16 mouse cellular contexts compared by ENCODE assay signal in genomic region chr11:94475722-94476121, GRCm38 (mm10). TPM values are rescaled to one million over a fixed set of nuclear protein-coding genes. Genes with fewer than 3 reads are reported as not detected.
DNase-seq lines count a peak whose midpoint lies in the region; ATAC-seq and TF ChIP-seq lines count a peak whose summit lies in the region.
"Had no signal": no experiment of that assay in that cellular context is flagged by ENCODE, and none has a peak within 500 bp of the region (broad histone marks: within the 10 kb centered on the region; RNA-seq: fewer than 3 reads in every experiment).

No protein-coding gene starts in this region.

- peak overlapping the region; percentile 41; the same call in 1 of the 2 replicates for H3K9ac ChIP-seq in forebrain, embryonic 13.5 days
- no peak overlapping the region for H3K9ac ChIP-seq in forebrain, embryonic 12.5 days
- H3K9ac ChIP-seq in kidney, embryonic 15.5 days: no peak overlapping the region
- no peak overlapping the region for H3K9ac ChIP-seq in CH12.LX (ENCODE audit: insufficient read depth, low read depth)
- peak overlapping the region; percentile 28 for H3K9ac ChIP-seq in hindbrain, embryonic 16.5 days (ENCODE audit: low read depth, low read length)
- H3K9ac ChIP-seq: liver, embryonic 15.5 days had no signal

- TF ChIP-seq EP300 in CH12.LX (IDR thresholded peaks at IDR 0.05; ENCODE audit: low read length): no peak

- ATAC-seq in forebrain, embryonic 13.5 days: no peak
- ATAC-seq in forebrain, embryonic 12.5 days (ENCODE audit: low FRiP score): no peak
- ATAC-seq in kidney, embryonic 15.5 days (replicated peaks; ENCODE audit: low FRiP score): no peak
- ATAC-seq in hindbrain, embryonic 16.5 days: no peak

- peaks cover 51% of the 10 kb centered on the region for H3K27me3 ChIP-seq in forebrain, embryonic 13.5 days
- peaks cover 62% of the 10 kb centered on the region for H3K27me3 ChIP-seq in forebrain, embryonic 12.5 days
- H3K27me3 ChIP-seq in kidney, embryonic 15.5 days: peaks cover 61% of the 10 kb centered on the region
- peaks cover 92% of the 10 kb centered on the region for H3K27me3 ChIP-seq in CH12.LX (replicated peaks)
- H3K27me3 ChIP-seq in hindbrain, embryonic 16.5 days (replicated peaks; ENCODE audit: control insufficient read depth, insufficient read depth, low read length): no peaks in the 10 kb centered on the region

- H3K4me2 ChIP-seq in forebrain, embryonic 13.5 days: peak overlapping the region; percentile 25; the same call in 1 of the 2 replicates
- H3K4me2 ChIP-seq in forebrain, embryonic 12.5 days: no peak overlapping the region
- H3K4me2 ChIP-seq in kidney, embryonic 15.5 days: no peak overlapping the region
- 0 out of 2 replicates have a peak overlapping the region, but pooled peaks have one; percentile 6 for H3K4me2 ChIP-seq in CH12.LX (ENCODE audit: insufficient read depth, low read depth, poor library complexity, severe bottlenecking)
- 0 out of 2 replicates have a peak overlapping the region, but pooled peaks have one; percentile 6 for H3K4me2 ChIP-seq in hindbrain, embryonic 16.5 days (ENCODE audit: low read length)
- H3K4me2 ChIP-seq: liver, embryonic 15.5 days had no signal

- no peaks in the 10 kb centered on the region for H3K9me3 ChIP-seq in forebrain, embryonic 13.5 days (replicated peaks)
- no peaks in the 10 kb centered on the region for H3K9me3 ChIP-seq in forebrain, embryonic 12.5 days
- H3K9me3 ChIP-seq in kidney, embryonic 15.5 days (replicated peaks): no peaks in the 10 kb centered on the region
- H3K9me3 ChIP-seq in CH12.LX (replicated peaks; ENCODE audit: low read length): no peaks in the 10 kb centered on the region
- no peaks in the 10 kb centered on the region for H3K9me3 ChIP-seq in hindbrain, embryonic 16.5 days (ENCODE audit: control insufficient read depth, low read length)
- H3K9me3 ChIP-seq: G1E; liver, embryonic 15.5 days had no signal

- peak; percentile 34 for DNase-seq in kidney, postnatal 10 days
- no peak for DNase-seq in CH12.LX (ENCODE audit: extremely low read depth)
- no peak for DNase-seq in frontal cortex, postnatal 36 days (ENCODE audit: low spot score in 2 of 2)
- DNase-seq: adrenal gland, postnatal 25 days; gastrocnemius, adult 2 months; heart, postnatal 36 days; kidney, adult 2 months; lung, postnatal 36 days had no signal

- H3K36me3 ChIP-seq in forebrain, embryonic 13.5 days (ENCODE audit: poor library complexity, severe bottlenecking): no peaks in the 10 kb centered on the region
- H3K36me3 ChIP-seq in forebrain, embryonic 12.5 days (replicated peaks): no peaks in the 10 kb centered on the region
- no peaks in the 10 kb centered on the region for H3K36me3 ChIP-seq in kidney, embryonic 15.5 days
- no peaks in the 10 kb centered on the region for H3K36me3 ChIP-seq in CH12.LX (replicated peaks in 1 of 2; ENCODE audit: control insufficient read depth in 1 of 2, insufficient read depth in 1 of 2, low read length in 1 of 2)
- no peaks in the 10 kb centered on the region for H3K36me3 ChIP-seq in hindbrain, embryonic 16.5 days (ENCODE audit: control insufficient read depth, insufficient read depth, low read length)
- H3K36me3 ChIP-seq: G1E; liver, embryonic 15.5 days had no signal

- in situ Hi-C loops in CH12.LX (cut with MboI; ENCODE audit: low pct_ligation_motif_present, low pct_unique_long_range_greater_than_20kb, low sequenced_read_pairs): no loop called here

- no peak for TF ChIP-seq POLR2A in CH12.LX (IDR thresholded peaks at IDR 0.05; ENCODE audit: low read depth, low read length)

- TF ChIP-seq CTCF in CH12.LX (conservative IDR thresholded peaks at IDR 0.05 in 1 of 2, IDR thresholded peaks at IDR 0.05 in 1 of 2; ENCODE audit: low read depth in 2 of 2, low read length in 2 of 2): no peak

- no peak overlapping the region for H3K4me3 ChIP-seq in forebrain, embryonic 13.5 days
- H3K4me3 ChIP-seq in forebrain, embryonic 12.5 days (replicated peaks): no peak overlapping the region
- H3K4me3 ChIP-seq in kidney, embryonic 15.5 days (replicated peaks): no peak overlapping the region
- no peak overlapping the region for H3K4me3 ChIP-seq in CH12.LX (replicated peaks in 1 of 3; ENCODE audit: low read depth in 2 of 3, low read length in 2 of 3, poor library complexity in 1 of 3)
- no peak overlapping the region for H3K4me3 ChIP-seq in hindbrain, embryonic 16.5 days (ENCODE audit: low read length)
- H3K4me3 ChIP-seq: erythroblast, embryonic 14.5 days; gastrocnemius, adult 2 months; liver, embryonic 15.5 days had no signal

- H3K4me1 ChIP-seq in forebrain, embryonic 13.5 days: peaks cover 50% of the 10 kb centered on the region
- H3K4me1 ChIP-seq in forebrain, embryonic 12.5 days: peaks cover 50% of the 10 kb centered on the region
- H3K4me1 ChIP-seq in kidney, embryonic 15.5 days: peaks cover 52% of the 10 kb centered on the region
- peaks cover 14 to 49% of the 10 kb centered on the region in 2 experiments for H3K4me1 ChIP-seq in CH12.LX (ENCODE audit: control insufficient read depth in 1 of 2, insufficient read depth in 2 of 2)
- H3K4me1 ChIP-seq in hindbrain, embryonic 16.5 days (ENCODE audit: control insufficient read depth, insufficient read depth, low read depth, low read length): peaks cover 25% of the 10 kb centered on the region

- H3K79me2 ChIP-seq in CH12.LX (replicated peaks; ENCODE audit: control insufficient read depth, extremely low read depth, insufficient read depth, poor library complexity, severe bottlenecking): no peaks in the 10 kb centered on the region

- WGBS in forebrain, embryonic 13.5 days: 14% methylated on average over 11 of the region's 11 CpGs
- 17% methylated on average over 11 of the region's 11 CpGs for WGBS in forebrain, embryonic 12.5 days
- 14% methylated on average over 11 of the region's 11 CpGs for WGBS in kidney, embryonic 15.5 days
- WGBS in hindbrain, embryonic 16.5 days: 11% methylated on average over 11 of the region's 11 CpGs

- no peak for TF ChIP-seq RAD21 in CH12.LX (IDR thresholded peaks at IDR 0.05; ENCODE audit: low read depth, low read length)

- no peak overlapping the region for H3K27ac ChIP-seq in forebrain, embryonic 13.5 days
- no peak overlapping the region for H3K27ac ChIP-seq in forebrain, embryonic 12.5 days
- no peak overlapping the region for H3K27ac ChIP-seq in kidney, embryonic 15.5 days
- H3K27ac ChIP-seq in CH12.LX (ENCODE audit: insufficient read depth, low read depth): no peak overlapping the region
- H3K27ac ChIP-seq in hindbrain, embryonic 16.5 days (ENCODE audit: low read depth, low read length): no peak overlapping the region
- H3K27ac ChIP-seq: gastrocnemius, adult 2 months; liver, embryonic 15.5 days had no signal

- dilution Hi-C loops in CH12.LX (cut with MboI; ENCODE audit: extremely low pct_ligation_motif_present, extremely low pct_unique_long_range_greater_than_20kb, low sequenced_read_pairs): no loop called here

TF ChIP-seq in CH12.LX, 34 proteins besides CTCF, POLR2A, EP300 and RAD21:
- no peak for TF ChIP-seq USF1 (IDR thresholded peaks at IDR 0.05; ENCODE audit: low read depth, low read length)

RNA-seq across cellular contexts. Expression of gene Cacna1g, which starts 1.7 kb away (rescaled TPM):
- 5.4 and 8.4 TPM in 2 replicates for polyA plus RNA-seq in forebrain, embryonic 13.5 days (2015; fragmentation: Nextera tagmentation; extraction: Ambion mirVana)
- polyA plus RNA-seq in forebrain, embryonic 12.5 days (2016; fragmentation: Nextera tagmentation; extraction: Ambion mirVana): 9.6 and 12.1 TPM in 2 replicates
- 8.5 and 9.9 TPM in 2 replicates for polyA plus RNA-seq in kidney, embryonic 15.5 days (2015; fragmentation: Nextera tagmentation; extraction: Ambion mirVana)
- total RNA-seq in CH12.LX (2012; rRNA removed) (0.59 and 1.7 TPM in 2 replicates), CH12.LX (2014; rRNA removed) (0.97 and 2.4 TPM in 2 replicates)
- 3.7 and 4.1 TPM in 2 replicates for polyA plus RNA-seq in CH12.LX (2012; ENCODE audit: insufficient read length, low read depth)
- polyA plus RNA-seq in hindbrain, embryonic 16.5 days (2015; fragmentation: Nextera tagmentation; extraction: Ambion mirVana): 15.1 and 20.5 TPM in 2 replicates
- polyA plus RNA-seq: G1E had no signal

RNA-seq across cellular contexts. Expression of gene Spata20, which starts 10.3 kb away (rescaled TPM):
- 0.18 TPM in 1 of 2 replicates, not detected in the other for polyA plus RNA-seq in forebrain, embryonic 13.5 days (2015; fragmentation: Nextera tagmentation; extraction: Ambion mirVana)
- polyA plus RNA-seq in forebrain, embryonic 12.5 days (2016; fragmentation: Nextera tagmentation; extraction: Ambion mirVana): 0.19 and 0.26 TPM in 2 replicates
- 0.05 and 0.19 TPM in 2 replicates for polyA plus RNA-seq in kidney, embryonic 15.5 days (2015; fragmentation: Nextera tagmentation; extraction: Ambion mirVana)
- not detected in 2 replicates for total RNA-seq in CH12.LX (2012; rRNA removed)
- total RNA-seq in CH12.LX (2014; rRNA removed): not detected in 2 replicates
- polyA plus RNA-seq in CH12.LX (2012; ENCODE audit: insufficient read length, low read depth): not detected in 2 replicates
- 0.64 and 0.81 TPM in 2 replicates for polyA plus RNA-seq in hindbrain, embryonic 16.5 days (2015; fragmentation: Nextera tagmentation; extraction: Ambion mirVana)
- total RNA-seq: adrenal gland, postnatal 25 days; G1E; gastrocnemius, adult 2 months had no signal
- polyA plus RNA-seq: C2C12; erythroblast, embryonic 14.5 days; G1E; liver, embryonic 15.5 days had no signal

RNA-seq across cellular contexts. Expression of gene Epn3, which starts 24.1 kb away (rescaled TPM):
- polyA plus RNA-seq in forebrain, embryonic 13.5 days (2015; fragmentation: Nextera tagmentation; extraction: Ambion mirVana): 0.15 and 0.34 TPM in 2 replicates
- polyA plus RNA-seq in forebrain, embryonic 12.5 days (2016; fragmentation: Nextera tagmentation; extraction: Ambion mirVana): 0.52 and 0.97 TPM in 2 replicates
- polyA plus RNA-seq in kidney, embryonic 15.5 days (2015; fragmentation: Nextera tagmentation; extraction: Ambion mirVana): 16.5 and 18.4 TPM in 2 replicates
- total RNA-seq in CH12.LX (2012; rRNA removed) (0.04 TPM in 1 of 2 replicates, not detected in the other), CH12.LX (2014; rRNA removed) (0.05 TPM in 1 of 2 replicates, not detected in the other)
- 0.11 and 0.19 TPM in 2 replicates for polyA plus RNA-seq in CH12.LX (2012; ENCODE audit: insufficient read length, low read depth)
- polyA plus RNA-seq in hindbrain, embryonic 16.5 days (2015; fragmentation: Nextera tagmentation; extraction: Ambion mirVana): 2.8 and 3.0 TPM in 2 replicates
- total RNA-seq: G1E had no signal
- polyA plus RNA-seq: erythroblast, embryonic 14.5 days; G1E had no signal

RNA-seq across cellular contexts. Expression of gene Mycbpap, which starts 45.8 kb away (rescaled TPM):
- polyA plus RNA-seq in forebrain, embryonic 13.5 days (2015; fragmentation: Nextera tagmentation; extraction: Ambion mirVana): 2.2 and 2.5 TPM in 2 replicates
- polyA plus RNA-seq in forebrain, embryonic 12.5 days (2016; fragmentation: Nextera tagmentation; extraction: Ambion mirVana): 3.7 and 3.8 TPM in 2 replicates
- polyA plus RNA-seq in kidney, embryonic 15.5 days (2015; fragmentation: Nextera tagmentation; extraction: Ambion mirVana): 3.6 and 4.4 TPM in 2 replicates
- 1.3 and 3.1 TPM in 2 replicates for total RNA-seq in CH12.LX (2012; rRNA removed)
- total RNA-seq in CH12.LX (2014; rRNA removed): 0.08 and 0.43 TPM in 2 replicates
- 0.98 and 1.1 TPM in 2 replicates for polyA plus RNA-seq in CH12.LX (2012; ENCODE audit: insufficient read length, low read depth)
- 3.7 and 5.5 TPM in 2 replicates for polyA plus RNA-seq in hindbrain, embryonic 16.5 days (2015; fragmentation: Nextera tagmentation; extraction: Ambion mirVana)
- total RNA-seq: G1E; gastrocnemius, adult 2 months had no signal
- polyA plus RNA-seq: C2C12; erythroblast, embryonic 14.5 days; G1E; liver, embryonic 15.5 days had no signal

Comparison
In these comparisons a context has a peak if more than half of its experiments do, and no peak if none do; other contexts are left out.
1. H3K4me2 ChIP-seq: peak in forebrain, embryonic 13.5 days (single experiment), CH12.LX (single experiment) and hindbrain, embryonic 16.5 days (single experiment); none in forebrain, embryonic 12.5 days (single experiment) and kidney, embryonic 15.5 days (single experiment).
2. H3K9ac ChIP-seq: peak in forebrain, embryonic 13.5 days (single experiment) and hindbrain, embryonic 16.5 days (single experiment); none in forebrain, embryonic 12.5 days (single experiment), kidney, embryonic 15.5 days (single experiment) and CH12.LX (single experiment).